Mouse (Mus musculus): ENCODE measurements around the gene Gm6793.

Gene Gm6793

GRCm38 (mm10) chr8:112014936-112015335 is at the start of gene Gm6793:
TSS of gene Gm6793 (minus strand) at chr8:112015036.
- DNase-seq = no peak

- DNase-seq = peak in 1 of 2 experiments; percentile 12
These were observed 46.5 kb upstream of the Gm6793 start for GRCm38 (mm10) chr8:112061372-112061771.

GRCm38 (mm10) chr8:112054456-112054855 is 39.6 kb upstream of the Gm6793 start:
- no peak for DNase-seq

- no peak for DNase-seq
These were observed 36.7 kb upstream of the Gm6793 start for GRCm38 (mm10) chr8:112051537-112051936.

- no peak for DNase-seq
These were observed 35.1 kb upstream of the Gm6793 start for GRCm38 (mm10) chr8:112049984-112050383.

DNA sequence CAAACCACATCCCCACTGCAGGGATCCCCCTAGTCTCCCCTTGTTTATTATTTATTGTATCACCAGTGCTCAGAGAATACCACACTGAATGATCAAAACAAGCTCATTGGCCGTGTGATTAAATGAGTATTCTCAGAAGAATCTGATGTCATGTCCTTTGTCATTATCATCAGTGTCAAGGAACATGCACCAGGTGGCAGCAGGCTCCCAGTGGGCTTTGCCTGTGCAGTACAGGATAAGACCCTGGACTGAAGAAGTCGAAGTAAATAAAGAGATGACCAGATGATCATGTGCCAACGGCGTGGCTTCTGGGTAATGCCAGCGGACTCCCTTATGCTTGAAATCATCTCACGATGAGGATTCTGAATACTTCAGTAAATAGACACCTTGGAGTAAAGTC is 33.5 kb upstream of the Gm6793 start:
- DNase-seq = no peak

- DNase-seq = peak; percentile 61 to 80
These were observed 31.1 kb upstream of the Gm6793 start for GRCm38 (mm10) chr8:112045896-112046295.

GRCm38 (mm10) chr8:112045182-112045581 is 30.3 kb upstream of the Gm6793 start:
- DNase-seq = no peak

- DNase-seq = no peak
These were observed 22.7 kb upstream of the Gm6793 start for GRCm38 (mm10) chr8:112037521-112037920.

GRCm38 (mm10) chr8:112034603-112035002 is 19.8 kb upstream of the Gm6793 start:
- DNase-seq = peak in 1 of 2 experiments; percentile 49

DNA sequence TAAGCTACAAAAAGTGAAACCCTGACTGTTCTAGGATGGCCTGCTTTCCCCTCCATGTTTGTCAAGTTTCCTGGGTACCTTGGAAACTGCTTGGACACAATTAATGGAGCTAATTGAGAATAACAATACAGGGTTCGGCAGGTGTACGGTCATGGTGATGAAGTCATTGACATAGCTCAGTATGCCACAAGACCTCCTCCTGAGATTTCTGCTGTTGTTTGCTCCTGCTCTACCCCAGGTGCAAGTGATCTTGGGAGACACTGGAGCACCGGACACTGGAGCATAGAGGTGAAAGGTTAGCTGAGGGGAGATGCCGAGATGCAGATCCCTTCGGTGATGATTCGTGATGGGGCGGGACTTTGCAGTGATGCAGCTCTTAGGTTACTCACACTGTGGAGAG is 18.2 kb upstream of the Gm6793 start:
- no peak for DNase-seq

DNA sequence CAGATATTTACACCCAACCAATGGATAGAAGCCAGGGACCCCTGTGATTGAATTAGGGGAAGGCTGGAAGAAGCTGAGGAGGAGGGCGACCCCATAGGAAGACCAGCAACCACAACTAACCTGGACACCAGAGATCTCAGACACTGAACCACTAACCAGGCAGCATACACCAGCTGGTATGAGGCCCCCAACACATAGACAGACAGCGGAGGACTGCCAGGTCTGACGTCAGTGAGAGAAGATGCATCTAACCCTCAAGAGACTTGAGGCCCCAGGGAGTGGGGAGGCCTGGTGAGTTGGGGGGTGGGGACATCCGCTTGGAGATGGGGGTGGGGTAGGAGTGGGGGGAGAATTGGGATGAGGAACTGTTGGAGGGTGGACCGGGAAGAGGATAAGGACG is 15.8 kb upstream of the Gm6793 start:
- DNase-seq = no peak

DNA sequence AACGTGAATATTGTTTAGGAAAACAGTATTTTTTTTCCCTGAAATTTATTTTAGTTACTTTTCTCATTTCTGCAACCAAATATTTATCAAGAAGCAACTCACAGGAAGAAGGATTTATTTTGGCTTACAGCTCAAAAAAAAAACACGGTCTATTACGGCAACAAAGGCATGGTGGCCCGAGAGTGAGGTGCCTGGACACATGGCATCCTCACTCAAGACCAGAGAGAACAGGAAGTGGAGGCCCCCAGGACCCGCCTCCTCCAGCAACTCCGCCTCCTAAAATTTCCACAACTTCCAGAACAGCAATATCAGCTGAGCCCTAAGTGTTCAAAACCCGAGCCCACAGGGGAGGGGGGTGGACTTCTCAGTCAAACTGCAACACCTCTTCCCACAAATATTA is 14.6 kb upstream of the Gm6793 start:
- no peak for DNase-seq

DNA sequence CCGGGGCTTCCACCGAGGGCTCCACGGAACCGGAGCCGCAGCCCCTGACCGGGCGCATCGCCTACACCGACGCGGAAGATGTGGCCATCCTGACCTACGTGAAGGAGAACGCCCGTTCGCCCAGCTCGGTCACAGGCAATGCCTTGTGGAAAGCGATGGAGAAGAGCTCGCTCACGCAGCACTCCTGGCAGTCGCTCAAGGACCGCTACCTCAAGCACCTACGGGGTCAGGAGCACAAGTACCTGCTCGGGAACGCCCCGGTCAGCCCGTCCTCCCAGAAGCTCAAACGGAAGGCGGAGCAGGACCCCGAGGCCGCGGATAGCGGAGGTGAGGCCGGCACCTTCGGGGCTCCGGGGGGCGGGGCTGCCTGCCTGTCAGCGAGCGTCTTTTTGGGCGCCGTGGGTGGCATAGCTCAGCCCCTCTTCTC is 3.0 kb downstream of the Gm6793 start:
- peak; percentile 57 to 74 for DNase-seq

GRCm38 (mm10) chr8:112010997-112011815 is 3.6 kb downstream of the Gm6793 start, which contains the start of the genes Kars and Terf2ip:
TSS of gene Kars (minus strand) at chr8:112011323.
TSS of gene Terf2ip (plus strand) at chr8:112011398.
- peak; percentile 96 for DNase-seq

- no peak for DNase-seq
These were observed 5.3 kb downstream of the Gm6793 start for GRCm38 (mm10) chr8:112009558-112009957.

- DNase-seq = no peak
These were observed 7.2 kb downstream of the Gm6793 start for GRCm38 (mm10) chr8:112007669-112008068.

GRCm38 (mm10) chr8:112005601-112006000 is 9.2 kb downstream of the Gm6793 start:
- no peak for DNase-seq

- DNase-seq = no peak
These were observed 10.1 kb downstream of the Gm6793 start for GRCm38 (mm10) chr8:112004754-112005153.

DNA sequence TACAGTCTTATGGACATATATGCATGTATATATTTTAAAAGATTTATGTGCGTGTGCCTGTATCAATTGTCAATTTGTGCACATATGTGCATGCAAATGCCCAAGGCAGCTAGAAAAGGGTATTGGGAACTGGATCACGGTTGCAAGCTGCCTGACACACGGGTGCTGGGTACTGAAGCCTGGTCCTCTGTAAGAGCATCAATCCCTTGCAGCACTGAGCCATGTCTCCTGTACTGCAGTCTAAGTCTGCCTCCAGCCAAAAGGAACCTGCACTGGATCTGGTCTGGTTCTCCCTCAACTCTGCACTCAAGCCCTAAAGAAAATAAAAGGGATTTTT is 22.2 kb downstream of the Gm6793 start:
- DNase-seq = no peak

DNA sequence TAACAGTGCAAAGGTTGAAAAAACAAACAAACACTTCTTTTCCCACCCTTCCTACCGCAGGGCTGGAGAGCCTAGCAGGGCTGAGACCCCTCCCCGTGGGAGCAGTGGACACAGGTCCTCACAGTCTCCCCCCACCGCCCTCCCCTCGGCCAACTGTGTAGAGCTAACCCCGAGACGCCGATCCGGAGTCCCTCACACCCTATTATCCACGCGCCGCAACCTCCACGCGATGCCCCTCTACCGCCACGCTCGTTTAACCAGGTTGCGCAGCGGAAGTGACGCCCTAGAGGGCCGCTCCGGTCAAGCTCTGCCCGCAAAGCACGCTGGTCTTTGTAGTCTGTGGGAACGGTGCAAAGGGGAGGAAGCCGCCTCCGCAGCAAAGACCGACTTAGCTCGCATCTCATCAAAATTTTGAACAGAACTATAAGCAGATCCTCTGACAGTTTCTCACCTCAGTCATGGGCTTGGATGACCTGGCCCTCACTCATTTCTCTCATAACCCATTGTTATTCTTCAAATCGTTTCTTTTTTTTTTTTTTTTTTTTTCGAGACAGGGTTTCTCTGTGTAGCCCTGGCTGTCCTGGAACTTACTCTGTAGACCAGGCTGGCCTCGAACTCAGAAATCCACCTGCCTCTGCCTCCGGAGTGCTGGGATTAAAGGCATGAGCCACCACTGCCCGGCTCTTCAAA is 22.7 kb downstream of the Gm6793 start, which contains the start of gene Adat1:
Gene Adat1, minus strand, starts transcription at position 290 of the 690 bp plus-strand sequence.
- peak; percentile 86 to 89 for DNase-seq

- no peak for DNase-seq
These were observed 23.6 kb downstream of the Gm6793 start for GRCm38 (mm10) chr8:111991278-111991677.

GRCm38 (mm10) chr8:111989911-111990310 is 24.9 kb downstream of the Gm6793 start:
- peak; percentile 41 to 84 for DNase-seq

DNA sequence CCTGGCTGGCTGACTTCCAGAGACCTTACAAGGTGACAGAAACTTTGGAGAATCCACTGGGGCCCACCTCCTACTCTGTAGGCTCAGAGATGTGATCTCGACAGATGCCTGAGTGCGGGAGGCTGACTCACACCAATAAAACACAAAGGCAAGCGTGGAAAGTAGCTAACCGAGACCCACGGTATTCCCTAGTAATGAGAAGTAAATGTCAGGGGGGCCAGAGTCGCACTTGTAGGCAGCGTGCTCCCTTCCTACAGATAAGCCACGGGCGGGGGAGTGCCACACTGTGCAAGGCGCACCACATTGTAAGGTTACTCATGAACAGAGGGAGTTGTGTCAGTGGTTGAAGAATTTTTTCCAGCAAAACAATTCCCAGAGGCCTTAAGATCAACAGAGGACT is 30.3 kb downstream of the Gm6793 start:
- DNase-seq = no peak
